Mouse (Mus musculus): ENCODE measurements around the gene Rasgrp3.

- TF ChIP-seq POLR2A (IDR thresholded peaks at IDR 0.05; ENCODE audit: extremely low read depth, insufficient read depth, low read length) (no peak), CTCF (IDR thresholded peaks at IDR 0.05; ENCODE audit: low read depth, low read length) (no peak)
Measured at GRCm38 (mm10) chr17:75470325-75470724, 34.6 kb downstream of the Rasgrp3 start.

All from liver, adult 2 months (tissue).